Mouse (Mus musculus): ENCODE data around the gene Pdia5. TPM values are rescaled to one million over a fixed set of nuclear protein-coding genes. Genes with fewer than 3 reads are reported as not detected.

Pdia5 gene
- polyA plus RNA-seq, 1 experiment from 2014 or later: 46.7 TPM

DNA sequence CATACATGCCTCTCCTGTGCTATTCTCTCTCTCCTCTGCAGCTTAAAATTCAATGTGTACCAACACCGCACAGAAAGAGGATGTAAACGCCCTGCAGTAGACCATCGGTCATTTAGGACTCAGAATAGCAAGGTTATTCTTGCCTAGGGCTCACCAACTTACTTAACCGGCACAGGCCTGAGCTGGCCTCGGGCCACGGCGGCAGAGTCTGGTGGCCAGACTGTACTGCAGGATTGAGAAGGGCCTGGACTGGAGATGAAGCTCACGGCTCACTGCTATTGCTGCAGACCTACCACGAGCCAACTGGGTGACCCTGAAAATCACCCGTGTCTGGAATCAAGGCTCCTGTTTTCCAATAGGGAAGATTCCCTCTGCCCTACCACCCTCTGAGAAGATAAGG, 27.0 kb downstream of the Pdia5 start:
- ATAC-seq (ENCODE audit: low read depth): no peak
- H3K9me3 ChIP-seq (replicated peaks): no peaks in the 10 kb centered on the region
- no peak for DNase-seq
- H3K9ac ChIP-seq: no peak overlapping the region
- WGBS (ENCODE audit: insufficient replicate concordance): 74% methylated on average over 10 of the region's 10 CpGs
- H3K27me3 ChIP-seq: no peaks in the 10 kb centered on the region
- no peak overlapping the region for H3K4me2 ChIP-seq
- H3K4me1 ChIP-seq (replicated peaks): no peaks in the 10 kb centered on the region
- H3K4me3 ChIP-seq (replicated peaks): no peak overlapping the region
- no peak overlapping the region for H3K27ac ChIP-seq
- H3K36me3 ChIP-seq: peaks cover 17% of the 10 kb centered on the region

DNA sequence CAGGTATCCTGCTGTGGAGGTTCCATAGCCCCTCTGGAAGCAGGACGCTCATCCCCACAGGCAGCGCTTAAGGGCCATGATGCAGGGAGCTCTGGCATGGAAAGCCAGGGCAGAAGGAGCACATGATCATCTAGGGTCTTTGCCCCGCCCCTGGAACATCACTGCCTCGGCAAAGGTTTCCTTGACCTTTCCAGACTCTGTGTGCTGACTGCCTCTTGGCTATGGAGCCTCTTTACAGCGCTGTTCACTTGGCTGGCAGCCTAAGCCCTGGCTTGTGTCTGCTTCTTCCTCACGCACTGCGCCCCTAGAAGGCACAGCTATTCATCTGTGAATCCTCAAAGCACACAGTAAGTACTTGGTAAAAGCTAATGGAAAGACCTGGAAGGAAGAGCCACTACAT, 27.7 kb downstream of the Pdia5 start:
- ATAC-seq (ENCODE audit: low read depth): no peak
- H3K4me2 ChIP-seq: no peak overlapping the region
- WGBS (ENCODE audit: insufficient replicate concordance): 82% methylated on average over 7 of the region's 7 CpGs

DNA sequence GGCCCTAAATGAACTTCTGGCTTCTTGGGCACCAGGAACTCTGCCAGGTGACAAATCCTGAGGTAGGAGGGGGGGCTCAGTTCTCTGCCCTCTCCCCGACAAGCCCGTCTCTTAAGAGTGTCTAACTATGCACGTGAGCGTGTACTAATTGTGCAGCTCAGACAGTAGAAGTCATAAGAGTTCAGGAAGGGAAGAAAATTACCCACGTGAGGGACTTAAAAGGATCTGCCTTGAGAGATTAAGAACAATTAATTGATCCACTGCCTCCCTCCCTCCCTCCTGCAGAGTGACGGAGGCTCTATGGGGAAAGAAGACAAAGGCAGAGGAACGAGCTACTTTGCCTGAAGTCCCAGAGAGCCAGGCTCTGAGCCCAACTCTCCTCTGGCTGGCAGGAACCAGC, 31.1 kb downstream of the Pdia5 start:
- Histone ChIP-seq H3K4me1 (replicated peaks) (no peaks in the 10 kb centered on the region), H3K27ac (no peak overlapping the region), H3K9me3 (replicated peaks) (no peaks in the 10 kb centered on the region), H3K9ac (no peak overlapping the region), H3K4me3 (replicated peaks) (no peak overlapping the region), H3K27me3 (no peaks in the 10 kb centered on the region), H3K4me2 (no peak overlapping the region), H3K36me3 (peaks cover 19% of the 10 kb centered on the region)
- DNase-seq (no peak), ATAC-seq (ENCODE audit: low read depth) (no peak)
- WGBS (ENCODE audit: insufficient replicate concordance): 73% methylated on average over 7 of the region's 7 CpGs

More for the DNA sequence above, 27.7 kb downstream of the Pdia5 start:
- no peak for DNase-seq
- H3K36me3 ChIP-seq: peaks cover 17% of the 10 kb centered on the region
- H3K4me1 ChIP-seq (replicated peaks): no peaks in the 10 kb centered on the region
- H3K9me3 ChIP-seq (replicated peaks): no peaks in the 10 kb centered on the region
- H3K4me3 ChIP-seq (replicated peaks): no peak overlapping the region
- H3K27ac ChIP-seq: no peak overlapping the region
- H3K27me3 ChIP-seq: no peaks in the 10 kb centered on the region
- H3K9ac ChIP-seq: no peak overlapping the region

DNA sequence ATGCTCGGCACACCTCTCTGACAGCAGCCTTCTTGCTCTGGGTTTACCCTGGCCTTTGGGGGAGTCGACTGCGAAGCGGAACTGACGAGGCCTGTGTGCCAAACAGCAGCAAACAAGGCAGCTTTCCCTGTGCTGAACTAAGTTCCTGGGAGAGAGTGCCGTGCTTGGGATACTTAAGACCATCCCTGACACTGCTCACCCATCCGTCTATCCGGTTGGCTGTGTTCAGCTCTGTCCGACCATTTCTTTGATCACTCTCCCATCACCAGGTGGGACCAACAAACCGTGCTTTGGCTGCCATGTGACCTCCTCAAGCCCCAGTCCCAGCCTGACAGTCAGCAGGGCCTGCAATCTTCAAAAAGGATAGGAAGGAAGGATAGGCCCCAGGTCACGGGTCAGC, 32.4 kb downstream of the Pdia5 start:
- peaks cover 20% of the 10 kb centered on the region for H3K36me3 ChIP-seq

DNA sequence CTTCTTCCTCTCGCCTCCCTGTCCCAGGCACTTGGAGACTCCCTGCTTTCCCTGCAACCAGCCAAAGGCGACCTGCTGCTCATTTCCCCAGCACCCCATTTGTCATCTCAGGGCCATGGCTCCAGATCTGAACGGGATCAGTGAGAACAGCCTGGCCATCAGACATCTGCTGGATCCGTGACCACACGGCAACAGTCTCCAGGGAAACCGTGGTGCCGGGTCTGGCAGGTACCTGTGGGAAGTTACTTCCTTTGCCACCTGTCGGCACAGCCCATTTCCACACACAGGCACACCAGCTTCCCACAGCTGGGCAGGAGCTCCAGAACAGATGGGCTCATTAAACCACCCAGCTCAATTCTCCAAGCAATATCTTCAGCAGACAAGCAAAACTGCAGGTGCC, 33.2 kb downstream of the Pdia5 start:
- peaks cover 24% of the 10 kb centered on the region for H3K36me3 ChIP-seq
- DNase-seq (no peak), ATAC-seq (ENCODE audit: low read depth) (no peak)
- no peak overlapping the region for H3K9ac ChIP-seq
- H3K4me1 ChIP-seq (replicated peaks): no peaks in the 10 kb centered on the region
- H3K4me3 ChIP-seq (replicated peaks): no peak overlapping the region
- no peaks in the 10 kb centered on the region for H3K27me3 ChIP-seq
- 71% methylated on average over 8 of the region's 8 CpGs for WGBS (ENCODE audit: insufficient replicate concordance)
- H3K27ac ChIP-seq: no peak overlapping the region
- H3K4me2 ChIP-seq: no peak overlapping the region
- no peaks in the 10 kb centered on the region for H3K9me3 ChIP-seq (replicated peaks)

More for the DNA sequence above, 32.4 kb downstream of the Pdia5 start:
- no peak for DNase-seq
- Histone ChIP-seq H3K4me1 (replicated peaks) (no peaks in the 10 kb centered on the region), H3K4me3 (replicated peaks) (no peak overlapping the region), H3K4me2 (no peak overlapping the region), H3K9ac (no peak overlapping the region), H3K9me3 (replicated peaks) (no peaks in the 10 kb centered on the region), H3K27me3 (no peaks in the 10 kb centered on the region), H3K27ac (no peak overlapping the region)
- ATAC-seq (ENCODE audit: low read depth): no peak
- 80% methylated on average over 11 of the region's 11 CpGs for WGBS (ENCODE audit: insufficient replicate concordance)

DNA sequence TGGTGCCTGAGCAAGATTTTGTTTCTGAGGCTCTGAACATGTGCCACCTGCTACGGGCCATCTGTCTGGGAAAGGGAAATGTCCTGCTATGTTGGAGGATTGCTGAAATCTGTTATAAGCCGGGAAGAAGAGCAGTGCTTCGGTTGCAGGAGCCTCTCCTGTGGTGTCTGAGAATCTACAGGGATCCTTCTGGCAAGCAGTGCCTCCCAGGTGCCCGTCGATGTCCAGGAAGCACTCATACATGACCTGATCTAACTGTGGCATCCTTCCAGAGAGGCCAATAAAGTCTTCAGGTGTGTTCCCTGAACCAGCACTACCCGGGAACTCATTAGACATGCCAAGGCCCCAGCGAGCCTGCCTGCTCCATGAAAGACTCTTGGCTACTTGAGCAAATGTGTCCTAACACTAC, 33.7 kb downstream of the Pdia5 start:
- Histone ChIP-seq H3K4me1 (replicated peaks) (no peaks in the 10 kb centered on the region), H3K4me2 (no peak overlapping the region), H3K4me3 (replicated peaks) (no peak overlapping the region), H3K27ac (no peak overlapping the region), H3K27me3 (no peaks in the 10 kb centered on the region), H3K9ac (no peak overlapping the region), H3K9me3 (replicated peaks) (no peaks in the 10 kb centered on the region), H3K36me3 (peaks cover 21% of the 10 kb centered on the region)
- ATAC-seq (ENCODE audit: low read depth) (no peak), DNase-seq (no peak)
- WGBS (ENCODE audit: insufficient replicate concordance): 64% methylated on average over 7 of the region's 7 CpGs

DNA sequence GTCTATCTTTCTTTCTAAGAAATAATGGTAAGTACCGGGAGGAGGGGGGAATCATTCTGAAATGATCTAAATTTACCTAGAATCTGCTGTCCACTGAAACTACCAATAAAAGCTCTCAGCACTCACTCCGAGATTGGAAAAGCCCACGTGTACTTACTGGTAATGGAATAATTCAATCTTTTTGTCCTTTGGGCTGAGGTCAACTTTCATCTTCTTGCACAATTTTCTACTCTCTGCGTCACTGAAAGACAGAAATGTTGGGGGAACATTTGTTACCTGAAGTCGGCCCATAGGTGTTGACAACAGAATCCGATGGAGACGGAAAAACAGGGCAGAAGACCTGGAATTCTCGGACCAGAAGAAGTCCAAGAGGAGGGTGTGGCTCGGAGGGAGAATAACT, 34.4 kb downstream of the Pdia5 start:
- H3K9me3 ChIP-seq (replicated peaks): no peaks in the 10 kb centered on the region
- DNase-seq (no peak), ATAC-seq (ENCODE audit: low read depth) (no peak)
- no peaks in the 10 kb centered on the region for H3K4me1 ChIP-seq (replicated peaks)
- 66% methylated on average over 9 of the region's 9 CpGs for WGBS (ENCODE audit: insufficient replicate concordance)
- H3K27me3 ChIP-seq: no peaks in the 10 kb centered on the region
- peaks cover 19% of the 10 kb centered on the region for H3K36me3 ChIP-seq
- H3K4me3 ChIP-seq (replicated peaks): no peak overlapping the region
- no peak overlapping the region for H3K4me2 ChIP-seq
- H3K9ac ChIP-seq: no peak overlapping the region
- H3K27ac ChIP-seq: no peak overlapping the region

DNA sequence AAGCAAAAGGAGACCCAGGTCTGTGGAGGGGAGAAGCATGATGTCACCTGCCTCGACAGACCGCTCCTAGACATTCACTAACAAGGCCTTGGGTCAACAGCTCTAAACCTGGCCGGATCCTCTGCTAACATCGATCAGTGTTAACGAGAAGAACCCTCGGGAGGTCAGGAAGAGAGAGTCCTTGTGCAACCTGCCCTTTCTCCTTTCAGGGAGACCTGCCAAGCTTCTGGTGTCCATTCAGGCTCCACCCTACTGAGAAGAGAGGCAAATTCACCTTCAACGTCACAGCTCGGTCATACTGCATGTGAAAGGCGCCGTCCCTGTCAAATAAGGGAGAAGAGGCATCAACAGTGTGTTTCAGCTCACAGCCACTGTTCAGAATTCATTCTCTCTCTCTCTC, 34.9 kb downstream of the Pdia5 start:
- ATAC-seq (ENCODE audit: low read depth) (no peak), DNase-seq (no peak)
- H3K27me3 ChIP-seq: no peaks in the 10 kb centered on the region
- H3K36me3 ChIP-seq: peaks cover 19% of the 10 kb centered on the region
- H3K4me1 ChIP-seq (replicated peaks): no peaks in the 10 kb centered on the region
- WGBS (ENCODE audit: insufficient replicate concordance): 82% methylated on average over 10 of the region's 10 CpGs
- H3K9ac ChIP-seq: no peak overlapping the region
- H3K27ac ChIP-seq: no peak overlapping the region
- no peaks in the 10 kb centered on the region for H3K9me3 ChIP-seq (replicated peaks)
- no peak overlapping the region for H3K4me3 ChIP-seq (replicated peaks)
- no peak overlapping the region for H3K4me2 ChIP-seq

DNA sequence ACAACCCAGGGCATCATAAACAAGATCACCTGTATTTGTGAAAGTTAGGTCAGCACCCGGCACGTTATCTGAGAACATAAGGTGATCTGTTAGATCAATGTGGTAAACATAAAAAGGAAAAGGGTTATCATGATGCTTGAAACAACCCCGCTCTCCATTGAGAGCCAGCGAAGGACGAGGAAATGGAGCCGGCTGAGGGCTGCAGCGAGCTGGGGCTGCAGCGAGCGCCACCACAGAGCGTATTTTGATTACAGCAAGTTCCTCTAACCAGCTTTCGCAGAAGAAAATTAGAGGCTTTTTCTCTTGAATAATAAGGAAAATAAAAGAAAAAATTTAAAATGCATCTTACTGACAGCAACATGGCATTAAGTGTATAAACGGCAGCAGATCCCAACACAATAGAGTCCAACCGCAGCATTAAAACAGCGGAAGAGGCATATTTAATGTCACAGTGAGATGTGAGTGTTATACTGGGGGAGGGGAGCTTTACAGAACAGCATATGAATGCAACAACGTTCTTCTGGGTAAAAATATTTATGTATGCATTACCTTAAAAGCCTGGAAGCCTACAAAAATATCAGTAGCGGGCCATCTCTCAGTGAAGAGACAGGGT, 40.5 kb downstream of the Pdia5 start:
- no peak overlapping the region for H3K27ac ChIP-seq
- H3K36me3 ChIP-seq: peaks cover 24% of the 10 kb centered on the region
- no peak overlapping the region for H3K4me2 ChIP-seq
- ATAC-seq (ENCODE audit: low read depth) (no peak), DNase-seq (no peak)
- H3K9me3 ChIP-seq (replicated peaks): no peaks in the 10 kb centered on the region
- H3K4me3 ChIP-seq (replicated peaks): no peak overlapping the region
- H3K9ac ChIP-seq: no peak overlapping the region
- H3K27me3 ChIP-seq: no peaks in the 10 kb centered on the region
- no peaks in the 10 kb centered on the region for H3K4me1 ChIP-seq (replicated peaks)
- 84% methylated on average over 16 of the region's 16 CpGs for WGBS (ENCODE audit: insufficient replicate concordance)

DNA sequence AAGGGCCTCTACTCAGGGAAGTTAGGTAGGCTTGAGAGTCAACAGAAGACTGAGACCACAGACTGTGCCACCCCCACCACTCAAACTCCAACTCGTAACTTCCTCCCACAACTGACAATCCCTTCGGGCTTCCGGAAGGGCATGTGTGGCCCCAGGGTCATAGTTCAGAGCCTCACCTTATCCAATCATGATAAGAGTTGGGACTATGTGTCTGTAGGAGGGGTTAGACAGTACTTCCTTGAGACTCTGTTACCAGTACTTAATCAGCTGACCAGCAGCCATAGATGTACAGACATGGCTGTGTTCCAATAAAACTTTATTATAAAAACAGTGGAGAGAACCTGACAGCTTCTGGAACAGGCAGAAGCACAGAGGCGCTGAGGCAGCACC, 48.7 kb downstream of the Pdia5 start:
- H3K4me3 ChIP-seq (replicated peaks): no peak overlapping the region
- H3K9me3 ChIP-seq (replicated peaks): no peaks in the 10 kb centered on the region
- DNase-seq: no peak

DNA sequence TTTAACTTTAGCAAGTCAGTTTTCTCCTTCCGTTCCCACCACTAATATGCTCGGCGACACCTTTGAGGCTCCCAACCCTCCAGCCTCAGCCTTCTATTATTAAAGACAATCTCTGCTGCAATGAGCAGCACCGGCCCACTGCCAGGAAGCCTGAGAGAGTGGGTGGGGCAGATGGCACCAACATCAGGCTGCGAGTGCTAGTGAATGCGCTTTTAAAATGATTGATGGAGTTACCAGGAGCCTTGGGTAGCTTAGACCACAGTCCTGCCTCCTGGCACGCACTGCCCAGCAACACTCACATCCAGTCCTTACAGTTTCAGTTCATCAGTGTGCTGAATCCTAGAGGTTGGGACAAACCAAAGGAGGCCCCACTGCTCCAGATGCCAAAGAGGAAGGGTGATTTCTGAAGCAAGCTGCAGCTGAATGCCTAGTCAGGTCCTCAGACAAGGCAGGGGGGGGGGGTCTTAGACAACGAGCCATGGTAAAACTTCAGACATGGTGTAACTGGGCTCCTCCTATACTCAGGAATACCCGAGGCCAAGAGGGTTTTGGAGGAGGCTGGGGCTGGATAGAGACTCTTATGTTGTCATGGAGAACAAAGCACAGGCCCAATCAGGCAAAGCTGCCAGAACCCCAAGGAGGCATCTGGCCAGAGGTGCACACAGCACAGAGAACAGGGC, 49.2 kb downstream of the Pdia5 start:
- H3K4me1 ChIP-seq (replicated peaks): no peaks in the 10 kb centered on the region
- no peak for ATAC-seq (ENCODE audit: low read depth)
- no peak overlapping the region for H3K9ac ChIP-seq
- H3K9me3 ChIP-seq (replicated peaks): no peaks in the 10 kb centered on the region
- 85% methylated on average over 9 of the region's 9 CpGs for WGBS (ENCODE audit: insufficient replicate concordance)
- H3K27me3 ChIP-seq: no peaks in the 10 kb centered on the region
- DNase-seq: no peak
- H3K4me2 ChIP-seq: no peak overlapping the region
- peaks cover 20% of the 10 kb centered on the region for H3K36me3 ChIP-seq
- H3K4me3 ChIP-seq (replicated peaks): no peak overlapping the region
- no peak overlapping the region for H3K27ac ChIP-seq

More for the DNA sequence above, 48.7 kb downstream of the Pdia5 start:
- no peak for ATAC-seq (ENCODE audit: low read depth)
- Histone ChIP-seq H3K4me1 (replicated peaks) (no peaks in the 10 kb centered on the region), H3K36me3 (peaks cover 20% of the 10 kb centered on the region), H3K27me3 (no peaks in the 10 kb centered on the region), H3K27ac (no peak overlapping the region), H3K4me2 (no peak overlapping the region), H3K9ac (no peak overlapping the region)
- WGBS (ENCODE audit: insufficient replicate concordance): 78% methylated on average over 4 of the region's 4 CpGs

DNA sequence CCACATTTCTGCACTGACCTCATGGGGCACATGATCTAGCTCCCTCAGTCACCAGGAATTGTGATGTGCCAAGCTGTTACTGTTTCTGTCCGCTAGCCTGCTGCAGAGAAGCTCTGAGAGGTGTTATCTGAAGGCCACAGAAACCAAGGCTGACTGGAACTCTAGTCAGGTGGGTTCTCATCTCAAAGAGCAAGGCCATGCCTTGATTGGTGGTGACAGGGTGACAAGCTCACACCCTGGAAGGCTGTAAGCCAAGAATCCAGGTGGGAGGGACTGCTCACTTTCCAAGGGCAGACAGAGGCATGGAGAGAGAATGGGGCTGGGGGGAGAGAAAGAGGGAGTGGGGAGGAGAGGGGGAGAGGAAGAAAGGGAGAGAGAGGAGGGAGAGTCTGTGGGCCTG, 51.6 kb downstream of the Pdia5 start:
- DNase-seq (no peak), ATAC-seq (ENCODE audit: low read depth) (no peak)
- no peaks in the 10 kb centered on the region for H3K9me3 ChIP-seq (replicated peaks)
- H3K4me1 ChIP-seq (replicated peaks): no peaks in the 10 kb centered on the region
- no peak overlapping the region for H3K4me2 ChIP-seq
- peaks cover 28% of the 10 kb centered on the region for H3K36me3 ChIP-seq
- no peak overlapping the region for H3K9ac ChIP-seq
- no peak overlapping the region for H3K4me3 ChIP-seq (replicated peaks)
- H3K27ac ChIP-seq: no peak overlapping the region
- WGBS (ENCODE audit: insufficient replicate concordance): 34% methylated on average over 1 of the region's 1 CpGs
- H3K27me3 ChIP-seq: no peaks in the 10 kb centered on the region
